Mouse (Mus musculus): ENCODE measurements around the gene Rnase10.

DNA sequence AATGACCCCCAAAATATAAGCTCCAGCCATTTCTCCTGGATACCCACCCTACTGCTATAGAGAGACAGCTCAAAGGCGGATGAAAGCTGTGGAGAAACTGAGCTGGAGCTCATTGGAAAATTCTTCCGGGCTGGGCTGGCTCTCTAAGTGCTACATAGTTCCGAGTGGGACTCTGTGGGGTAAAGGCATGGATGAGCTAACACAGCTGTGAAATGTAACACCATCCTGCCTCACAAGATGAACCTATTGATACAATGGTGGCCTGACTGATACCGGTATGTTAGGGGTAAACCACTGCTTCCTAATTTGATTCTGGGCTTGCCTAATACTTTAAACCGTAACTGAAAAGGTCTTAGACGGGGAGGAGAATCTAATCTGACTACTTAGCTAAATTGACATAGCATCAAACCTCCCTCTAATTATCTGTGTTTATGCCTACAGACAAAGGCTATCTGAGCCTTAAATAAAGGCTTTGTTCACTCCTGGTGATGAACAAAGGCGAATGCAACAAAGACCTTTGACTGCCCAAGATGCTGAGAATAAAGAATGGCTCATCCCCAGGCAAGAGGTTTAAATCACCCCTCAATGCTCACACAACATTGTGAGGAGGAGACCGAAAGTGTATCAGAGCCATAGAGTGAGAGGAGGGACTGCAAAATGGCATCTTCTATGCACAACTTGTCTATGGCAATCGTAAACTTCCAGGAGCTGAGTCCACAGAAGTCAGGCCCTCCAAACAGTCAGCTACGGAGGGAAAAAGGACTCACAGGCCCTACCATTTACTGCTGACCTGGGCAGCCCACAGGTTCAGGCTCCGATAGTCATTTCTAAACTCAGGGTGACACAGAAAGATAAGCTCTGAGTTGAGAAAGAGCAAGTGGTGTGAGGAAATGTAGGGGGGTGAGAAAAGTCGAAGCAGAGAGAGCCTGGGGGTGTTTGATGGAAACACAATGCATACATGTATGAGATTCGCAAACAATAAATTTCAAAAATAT lies 47.0 kb downstream of the Rnase10 start:
- no peak for TF ChIP-seq POLR2AphosphoS2 (IDR thresholded peaks at IDR 0.05; ENCODE audit: low read depth, low read length)
- no peak for TF ChIP-seq NRF1 (IDR thresholded peaks at IDR 0.05; ENCODE audit: low read depth, low read length)
- no peak for TF ChIP-seq CTCF (conservative IDR thresholded peaks at IDR 0.05 in 1 of 2, IDR thresholded peaks at IDR 0.05 in 1 of 2; ENCODE audit: low read depth in 2 of 2, low read length in 2 of 2)
- no peak for TF ChIP-seq JUND (conservative IDR thresholded peaks at IDR 0.05; ENCODE audit: low read depth, low read length)
- no peak for TF ChIP-seq HCFC1 (IDR thresholded peaks at IDR 0.05; ENCODE audit: low read depth, low read length)
- TF ChIP-seq POLR2A (IDR thresholded peaks at IDR 0.05; ENCODE audit: low read depth, low read length), result no peak
